Mouse (Mus musculus): ENCODE measurements at regions not wholly inside any gene's neighbourhood (a gene's known extent, or its start where the extent isn't known, plus 50 kb on each side); places are given as distances from the start of the nearest gene placed in this dataset.

DNA sequence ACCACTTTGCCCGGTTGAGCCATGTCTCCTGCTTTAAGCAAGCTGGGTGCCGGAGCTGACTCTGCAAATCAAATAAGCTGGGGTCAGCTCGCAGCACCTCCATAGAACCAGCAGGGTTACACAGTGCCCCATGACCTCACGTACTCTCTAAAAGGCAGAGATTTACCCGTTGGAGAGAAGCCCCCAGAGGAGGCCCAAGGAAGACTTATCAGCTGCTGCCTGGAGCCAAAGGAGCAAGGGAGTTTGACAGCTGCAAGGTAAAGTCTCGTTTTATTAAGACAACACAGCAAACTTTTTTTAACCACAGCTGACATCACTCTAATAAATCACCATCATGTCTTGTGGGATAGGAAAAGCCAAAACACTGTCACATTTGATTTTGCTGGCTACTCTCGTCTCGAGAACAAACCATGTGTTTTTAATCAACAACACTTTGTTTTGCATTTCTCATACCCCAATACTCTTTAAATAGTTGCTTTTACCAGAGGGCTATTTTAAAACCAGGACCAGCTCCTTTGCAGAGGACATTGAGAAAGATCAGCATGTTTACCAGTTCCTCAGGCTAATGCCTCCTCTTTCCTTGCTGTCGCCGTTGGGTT is 148.7 kb upstream of the Zfp703 start:
- DNase-seq = no peak

DNA sequence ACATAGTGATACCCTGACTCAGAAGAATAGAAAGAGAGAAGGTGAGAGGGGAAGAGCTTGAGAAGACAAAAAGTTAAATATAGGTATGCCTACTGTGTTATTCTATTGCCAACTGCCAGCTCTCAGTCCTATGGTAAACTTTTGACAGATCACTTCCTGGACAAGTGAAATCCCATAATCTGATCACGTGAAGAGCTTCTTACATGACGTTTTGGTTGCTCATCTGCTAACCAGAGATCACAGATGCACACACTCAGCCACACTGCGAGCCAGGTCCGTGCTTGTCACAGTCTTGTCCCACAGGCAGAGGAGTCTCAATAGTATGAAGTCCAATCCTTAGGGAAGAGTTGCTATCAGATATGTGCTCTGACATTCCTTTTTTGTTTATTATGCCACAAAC is 147.8 kb upstream of the Zfp703 start:
- no peak for DNase-seq

DNA sequence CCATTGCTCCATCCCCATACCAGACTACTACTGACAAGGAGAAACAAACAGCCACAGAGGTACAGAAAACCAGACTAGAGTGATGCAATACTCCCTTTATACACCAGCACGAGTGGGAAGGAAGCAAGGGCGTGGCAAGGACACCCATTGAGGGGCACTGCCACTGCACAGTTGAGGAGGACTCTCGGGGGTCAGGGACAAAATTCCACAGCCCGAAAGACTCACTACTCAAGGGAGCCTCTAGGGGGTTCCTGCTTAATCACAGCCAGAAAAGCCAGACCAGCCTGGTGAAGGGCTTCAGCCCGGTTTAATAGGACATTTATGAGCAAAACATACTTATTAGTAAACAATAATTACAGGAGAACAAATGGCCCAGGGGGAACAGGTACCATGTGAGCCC is 146.0 kb upstream of the Zfp703 start:
- no peak for DNase-seq

DNA sequence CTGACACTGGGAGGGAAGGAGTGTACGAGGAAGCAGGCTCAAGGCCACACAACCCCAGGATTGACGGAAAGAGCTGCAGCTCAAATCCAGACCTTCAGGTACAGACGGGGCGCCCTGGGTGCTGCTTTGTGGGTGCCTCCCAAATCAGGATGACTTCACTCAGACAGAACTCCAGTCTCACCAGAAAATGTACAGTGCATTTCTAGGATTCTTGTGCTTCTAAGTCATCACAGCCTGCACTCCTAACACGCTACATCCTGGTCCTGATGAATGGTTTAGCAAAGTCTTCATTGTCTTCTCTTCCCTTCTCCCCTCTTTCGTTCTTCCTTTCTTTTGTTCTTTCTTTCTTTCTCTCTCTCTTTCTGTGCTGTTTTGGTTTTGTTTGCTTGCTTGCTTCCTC is 145.3 kb upstream of the Zfp703 start:
- DNase-seq = no peak

DNA sequence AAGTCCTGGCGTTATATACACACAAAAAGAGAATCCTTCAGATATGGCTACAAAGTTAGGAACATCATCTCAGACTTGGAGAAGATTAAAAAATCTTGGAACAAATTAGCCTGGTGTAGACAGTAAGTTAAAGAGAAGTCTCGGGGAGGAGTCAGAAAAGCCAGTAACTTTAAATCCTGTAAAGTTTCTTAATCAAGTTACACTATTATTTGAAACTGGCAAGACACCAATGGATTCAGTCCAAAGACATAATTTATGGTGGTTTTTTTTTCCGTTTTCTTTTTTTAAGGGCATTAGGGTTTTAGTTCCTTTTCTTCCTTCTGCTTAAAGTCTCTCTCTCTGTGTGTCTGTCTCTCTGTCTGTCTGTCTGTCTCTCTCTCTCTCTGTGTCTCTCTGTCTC is 144.6 kb upstream of the Zfp703 start:
- no peak for DNase-seq

DNA sequence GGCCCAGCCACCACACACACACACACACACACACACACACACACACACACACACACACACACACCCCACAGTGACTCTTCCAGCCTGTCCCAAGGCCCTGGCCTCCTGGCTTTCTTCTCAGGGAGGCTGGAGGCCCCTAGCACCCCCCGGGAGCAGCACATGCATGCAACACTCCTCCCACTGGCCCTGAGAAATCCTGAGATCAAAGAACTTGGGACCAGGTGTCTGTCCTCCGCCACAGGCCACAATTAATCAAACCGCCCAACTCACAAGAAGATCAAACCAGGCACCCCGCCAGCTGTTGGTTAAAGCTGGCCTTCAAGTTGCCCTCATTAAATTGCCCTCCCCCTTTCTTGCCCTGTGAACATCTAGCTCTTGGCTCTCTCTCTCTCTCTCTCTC is 143.8 kb upstream of the Zfp703 start:
- no peak for DNase-seq

DNA sequence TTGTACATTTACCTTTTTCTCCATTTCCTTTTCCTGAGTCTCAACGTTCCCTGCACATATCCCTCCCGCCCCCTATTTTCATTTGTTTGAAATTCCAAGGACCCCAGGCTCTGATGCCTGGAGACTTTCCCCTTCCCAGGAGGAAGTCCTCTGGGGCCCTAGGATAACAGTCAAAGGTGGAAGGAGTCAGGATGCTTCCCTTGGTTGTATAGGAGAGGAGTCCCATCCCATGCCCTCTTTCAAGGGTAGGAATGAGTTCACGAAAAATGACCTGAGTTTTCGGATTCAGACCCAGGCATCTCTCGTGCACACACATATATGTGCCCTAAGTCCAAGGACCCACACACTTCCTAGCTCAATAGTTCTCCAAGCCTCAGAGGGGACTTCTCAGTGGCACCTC is 143.3 kb upstream of the Zfp703 start:
- DNase-seq = no peak

DNA sequence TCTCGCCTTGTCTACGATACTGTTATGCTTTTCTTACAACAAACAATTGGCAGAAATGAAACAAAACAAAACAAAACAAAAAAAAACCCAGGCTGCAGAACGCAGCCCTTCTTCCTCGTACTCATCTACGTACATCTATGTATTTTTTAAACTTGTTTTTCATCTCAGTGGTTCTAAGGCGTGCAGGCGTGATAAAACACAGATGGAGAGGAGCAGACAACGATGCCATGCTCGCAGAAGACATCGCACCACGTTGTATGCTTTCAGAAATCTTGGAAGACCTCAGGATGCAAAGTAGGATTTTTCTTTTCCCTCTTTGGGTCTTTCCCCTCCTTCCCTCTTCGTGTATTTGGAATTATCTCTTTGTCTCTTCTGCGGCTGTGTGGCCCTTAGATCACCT is 142.5 kb upstream of the Zfp703 start:
- DNase-seq = no peak

DNA sequence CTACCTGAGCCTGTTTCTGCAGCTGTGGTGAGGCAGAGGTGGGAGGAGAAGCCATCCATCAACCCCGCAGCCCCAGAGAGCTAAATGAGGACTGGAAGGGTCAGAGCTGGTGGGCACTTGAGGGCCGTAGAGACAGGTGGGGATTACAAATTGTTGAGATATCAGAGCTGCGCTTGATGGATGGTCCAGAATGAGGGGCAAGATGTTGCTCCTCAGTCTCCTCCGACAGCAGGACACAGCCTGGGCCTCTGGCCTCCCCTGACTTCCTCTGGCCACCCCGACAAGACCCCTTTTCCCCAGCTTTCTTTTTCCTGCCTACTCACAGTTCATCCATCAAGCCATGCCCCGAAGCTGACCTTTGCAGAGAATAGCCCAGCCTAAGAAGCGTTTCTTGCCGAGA is 142.0 kb upstream of the Zfp703 start:
- DNase-seq = no peak

DNA sequence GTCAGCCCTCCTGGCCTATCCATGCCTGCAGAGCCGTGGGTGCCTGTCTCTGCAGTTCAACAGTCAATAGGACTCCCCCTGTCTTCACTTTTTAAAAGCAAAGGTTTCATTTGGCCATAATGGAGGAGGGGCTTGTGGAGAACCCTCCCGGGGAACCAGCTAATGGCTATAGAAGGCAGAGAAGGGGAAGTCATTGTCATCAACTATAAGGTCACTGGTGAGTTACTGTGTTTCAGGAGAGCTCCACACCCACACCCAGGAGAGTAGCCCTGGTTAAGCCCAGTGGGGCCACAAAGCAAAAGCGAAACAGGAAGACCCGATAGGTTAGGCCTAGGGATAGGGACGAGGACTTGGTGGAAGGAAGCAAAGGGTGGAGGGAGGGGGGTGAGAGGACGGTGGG is 141.5 kb upstream of the Zfp703 start:
- DNase-seq = no peak

DNA sequence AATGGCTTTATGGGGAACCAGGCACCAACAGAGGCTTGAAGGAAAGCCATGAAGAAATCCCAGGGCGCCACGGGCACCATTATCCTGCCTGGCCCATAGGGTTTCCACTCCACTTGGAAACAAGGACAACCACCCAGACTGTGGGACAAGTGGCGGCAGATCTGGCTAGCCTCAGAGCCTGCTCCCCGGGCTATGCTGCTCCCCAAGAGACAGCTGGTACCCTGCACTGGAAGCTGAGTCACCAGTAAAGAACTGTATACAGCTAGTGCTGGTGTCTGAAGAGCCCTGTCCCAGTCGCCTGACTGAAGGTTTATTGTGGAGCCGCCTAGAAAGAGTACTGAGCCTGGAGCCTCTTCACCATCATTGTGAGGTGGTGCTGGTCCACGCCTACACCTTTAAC is 140.6 kb upstream of the Zfp703 start:
- DNase-seq = no peak

DNA sequence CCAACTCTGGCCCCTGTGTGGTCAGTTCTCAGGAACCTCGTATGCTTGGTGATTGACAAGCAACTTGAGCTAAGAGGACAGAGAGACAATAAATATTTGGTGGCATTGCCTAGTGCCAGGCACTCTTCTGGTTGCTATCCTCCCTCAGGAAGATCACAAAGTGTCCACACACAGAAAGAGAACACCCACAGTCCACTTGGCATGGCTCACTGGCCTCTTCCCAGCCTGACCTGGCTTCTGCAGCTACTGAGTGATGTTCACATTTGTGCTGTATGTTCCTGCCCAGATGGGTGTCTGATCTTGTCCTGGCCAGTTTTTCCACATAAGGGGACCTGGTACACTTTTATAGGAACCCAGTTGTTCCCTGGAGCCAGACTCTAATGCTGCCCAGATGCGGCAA is 136.8 kb upstream of the Zfp703 start:
- DNase-seq = no peak

DNA sequence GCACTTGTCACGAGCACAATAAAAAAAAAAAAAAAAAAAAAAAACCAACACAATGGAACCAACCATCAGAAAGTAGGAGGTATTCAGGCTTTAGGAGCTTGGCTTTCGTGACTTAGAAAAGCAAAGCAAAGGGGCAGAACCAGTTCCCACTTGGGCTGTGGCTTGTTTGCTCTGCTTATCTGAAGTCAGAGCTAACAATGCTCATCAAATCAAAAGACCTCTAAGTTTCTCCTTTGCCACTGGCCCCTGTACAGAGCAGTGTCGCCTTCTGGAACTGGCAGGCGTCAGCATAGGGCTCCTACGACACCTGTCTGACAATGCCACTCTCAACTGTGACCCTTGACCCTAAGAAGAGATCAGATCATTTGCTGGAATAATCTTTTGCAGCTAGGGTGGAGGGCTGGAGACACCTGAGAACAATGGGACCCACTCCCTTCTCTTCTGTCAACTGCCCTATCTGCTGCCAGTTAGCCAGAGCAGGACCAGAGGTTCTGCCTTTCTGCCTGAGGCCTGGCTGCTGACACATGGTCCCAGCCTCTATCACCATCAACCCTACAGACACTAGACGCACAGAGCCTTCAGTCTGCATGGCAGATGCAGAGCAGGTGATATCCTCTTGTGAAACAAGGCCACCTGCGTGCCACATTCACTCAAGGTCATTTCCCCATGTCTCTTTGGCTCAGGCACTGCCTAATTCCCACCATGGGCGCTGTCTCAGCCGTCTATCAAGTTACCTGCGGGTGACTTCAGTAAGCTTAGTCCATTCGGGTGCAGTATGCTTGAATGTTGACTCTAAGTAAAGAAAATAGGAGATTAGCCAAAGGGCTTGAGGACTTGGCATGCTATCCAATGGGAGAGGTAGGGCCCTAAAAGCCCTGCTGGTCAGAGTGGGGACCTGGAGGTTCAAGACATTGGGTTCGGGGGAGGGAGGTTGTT is 136.1 kb upstream of the Zfp703 start:
- DNase-seq = no peak

DNA sequence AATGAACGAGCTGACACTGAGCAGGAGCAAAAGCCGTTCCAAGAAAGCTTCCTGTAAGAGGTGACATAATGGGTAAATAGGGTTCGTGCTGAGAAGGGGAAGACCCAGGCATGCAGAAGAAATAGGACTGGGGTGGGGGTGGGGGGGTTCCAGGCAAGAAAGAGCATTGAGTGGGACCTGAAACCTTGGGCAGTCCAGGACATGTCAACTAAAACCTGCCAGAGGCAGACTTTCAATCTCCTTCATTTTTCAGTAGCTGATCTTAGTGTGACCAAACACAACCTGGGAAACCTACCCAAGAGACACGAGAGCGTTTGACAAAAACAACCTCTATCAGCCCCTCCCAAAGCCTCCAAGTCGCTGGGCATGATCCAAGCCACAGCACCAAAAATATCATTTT is 133.4 kb upstream of the Zfp703 start:
- DNase-seq = no peak

DNA sequence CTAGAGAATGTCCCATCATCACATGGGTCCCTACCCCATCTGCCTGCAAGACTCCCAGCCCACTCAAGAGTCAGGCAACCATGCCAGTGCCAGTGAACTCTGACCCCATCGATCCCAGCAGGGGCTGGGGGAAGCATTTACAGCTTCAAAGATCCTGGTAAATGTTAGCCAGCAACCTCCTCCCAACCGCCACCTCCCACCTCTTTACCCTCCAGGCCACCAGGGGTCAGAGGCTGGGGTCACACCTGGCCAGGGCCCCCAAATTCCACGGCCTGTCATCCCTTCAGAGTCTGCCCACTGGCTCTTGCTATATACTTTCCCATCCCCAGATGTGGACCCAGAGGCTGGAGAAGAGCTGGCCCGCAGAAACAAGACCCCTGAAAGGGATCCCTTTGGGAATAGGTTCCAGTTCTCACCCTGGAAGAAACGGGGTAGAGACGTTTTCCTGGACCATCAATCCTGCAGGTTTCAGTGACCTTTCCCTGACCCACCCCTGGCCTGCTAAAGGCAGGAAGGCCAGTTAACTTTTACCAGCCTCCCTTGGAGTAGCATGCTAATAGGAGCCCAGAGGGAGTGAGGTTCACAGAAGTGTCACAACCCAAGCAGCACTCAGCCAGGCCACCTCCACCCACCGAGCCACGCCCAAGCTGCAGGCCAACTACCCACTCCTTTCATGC is 132.9 kb upstream of the Zfp703 start:
- no peak for DNase-seq

DNA sequence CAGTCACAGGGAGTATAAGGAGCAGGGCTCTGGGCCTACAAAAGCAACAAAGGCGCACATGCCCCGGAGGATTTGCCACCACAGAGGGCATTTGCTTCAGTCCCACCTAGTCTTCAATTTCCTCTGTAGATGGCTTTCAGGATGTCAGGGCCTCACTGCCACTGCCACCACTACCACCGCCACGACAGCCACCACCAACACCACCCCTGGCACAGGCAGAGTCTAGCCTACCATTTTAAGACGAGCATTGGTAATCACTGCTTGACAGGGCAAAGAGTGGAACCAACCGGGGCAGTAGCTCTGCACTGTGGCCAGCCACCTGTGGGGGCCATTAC is 132.3 kb upstream of the Zfp703 start:
- no peak for DNase-seq

DNA sequence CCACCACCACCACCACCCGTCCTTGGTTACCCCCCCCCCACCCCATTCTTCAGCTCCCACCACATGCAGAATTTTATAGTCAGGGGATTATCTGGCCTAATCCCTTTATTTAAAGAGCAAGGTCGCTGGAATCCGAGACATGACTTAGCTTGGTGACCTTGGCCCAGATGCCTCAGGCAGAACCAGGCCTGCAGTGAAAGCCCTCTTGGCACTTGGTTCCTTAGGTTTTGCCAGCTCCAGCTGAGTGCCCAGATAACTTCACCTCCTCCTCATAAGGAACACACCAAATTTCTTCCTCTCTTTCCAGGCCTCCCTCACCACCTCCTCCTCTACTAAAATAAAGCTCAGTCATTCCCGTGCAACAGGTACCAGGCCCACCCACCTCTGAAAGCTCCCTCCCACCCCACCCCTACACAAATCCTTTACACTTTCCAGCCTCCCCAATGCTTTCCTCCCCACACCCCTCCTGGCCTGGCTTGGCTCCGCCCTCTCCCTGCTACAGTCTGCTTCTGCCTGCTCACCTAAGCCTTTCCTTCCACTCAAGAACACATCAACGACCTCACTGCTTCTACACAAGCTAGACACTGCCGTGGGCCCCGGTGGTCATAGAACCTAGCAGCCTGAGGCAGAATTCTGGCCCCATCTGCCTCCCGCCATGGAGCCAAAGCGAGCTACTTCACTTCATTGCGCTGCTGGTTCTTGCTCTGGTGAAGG is 131.5 kb upstream of the Zfp703 start:
- DNase-seq = no peak

DNA sequence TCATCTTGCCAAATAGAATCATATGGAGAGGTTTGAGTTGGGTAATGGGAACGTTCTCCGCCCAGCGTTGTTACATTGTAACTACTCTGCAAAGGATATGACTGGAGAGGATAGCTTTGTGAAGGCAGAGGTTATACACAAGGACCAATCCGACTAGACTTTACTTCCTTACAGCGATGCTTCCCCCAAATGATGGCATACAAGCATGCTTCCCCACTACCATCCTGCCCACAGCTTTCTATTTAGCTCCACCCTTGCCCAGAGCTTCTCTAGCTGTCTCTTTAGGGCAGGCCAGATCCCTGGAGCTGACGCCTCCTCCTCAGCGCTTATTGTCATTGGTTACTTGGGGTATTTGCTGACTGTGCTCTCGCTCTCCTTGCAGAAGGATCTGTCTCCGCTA is 130.1 kb upstream of the Zfp703 start:
- DNase-seq = no peak

DNA sequence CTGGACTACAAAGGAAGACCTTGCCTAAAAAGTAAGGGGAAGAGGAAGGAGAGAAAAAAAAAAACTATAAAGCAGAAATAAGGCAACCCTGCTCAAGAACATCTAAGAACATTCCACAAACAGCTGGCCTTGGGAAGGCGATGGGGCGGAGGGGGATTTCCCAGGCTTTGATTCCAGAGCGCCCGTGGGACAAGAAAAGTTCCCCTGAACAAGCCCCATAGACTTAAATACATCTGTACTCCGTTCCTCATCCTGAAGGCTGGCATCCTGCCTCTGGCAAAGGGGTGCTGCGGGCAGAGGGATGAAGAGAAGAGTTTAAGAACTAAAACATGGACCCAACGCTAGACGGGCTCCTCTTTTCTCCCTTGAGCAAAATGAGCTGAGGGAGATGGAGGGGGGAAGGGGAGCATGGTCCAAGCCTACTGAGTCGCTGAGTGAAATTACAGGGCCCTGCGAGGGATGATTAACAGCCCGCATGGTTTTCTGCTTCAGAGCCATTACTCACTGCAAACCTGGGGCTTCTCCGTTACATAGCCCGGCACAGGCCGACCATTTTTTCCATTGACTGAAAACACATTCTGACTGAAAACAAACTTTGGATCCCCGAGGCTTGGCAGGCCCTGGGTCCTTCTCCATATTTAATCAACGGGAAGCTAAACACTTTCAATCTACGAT is 128.9 kb upstream of the Zfp703 start:
- no peak for DNase-seq

DNA sequence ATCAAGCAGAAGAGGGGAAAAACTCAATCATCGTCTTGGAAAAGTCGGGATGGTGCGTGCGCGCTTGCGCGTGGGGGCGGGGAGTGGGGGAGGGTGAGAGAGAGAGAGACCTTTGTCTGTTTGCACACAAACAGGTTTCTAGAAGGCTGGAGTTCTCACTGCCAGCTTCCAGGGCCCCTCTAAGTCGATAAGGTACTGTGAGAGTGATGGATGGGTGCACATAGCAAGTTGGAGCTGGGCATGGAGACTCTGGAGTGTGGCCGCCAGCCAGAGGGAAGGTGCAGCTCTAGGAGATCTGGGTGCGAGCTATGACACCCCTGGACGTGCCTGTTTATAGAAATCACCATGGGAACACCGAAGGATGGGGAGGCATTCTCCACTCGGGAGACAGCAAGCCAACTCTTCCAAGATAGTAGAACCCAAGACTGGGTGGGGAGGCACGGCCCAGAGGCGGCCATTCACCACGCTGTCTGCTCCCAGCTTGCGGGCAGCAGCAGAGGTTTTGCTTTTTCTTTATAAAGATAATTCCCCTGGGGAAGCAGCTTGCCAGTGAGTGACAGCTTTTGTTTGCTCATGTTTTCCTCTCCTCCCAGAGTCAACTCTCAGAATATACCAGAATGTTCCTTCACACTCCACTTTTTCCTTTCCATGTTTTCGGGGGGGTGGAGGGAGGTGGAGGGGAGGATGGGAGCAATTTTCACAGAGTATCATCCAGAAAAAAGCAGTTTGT is 128.0 kb upstream of the Zfp703 start:
- DNase-seq = no peak

DNA sequence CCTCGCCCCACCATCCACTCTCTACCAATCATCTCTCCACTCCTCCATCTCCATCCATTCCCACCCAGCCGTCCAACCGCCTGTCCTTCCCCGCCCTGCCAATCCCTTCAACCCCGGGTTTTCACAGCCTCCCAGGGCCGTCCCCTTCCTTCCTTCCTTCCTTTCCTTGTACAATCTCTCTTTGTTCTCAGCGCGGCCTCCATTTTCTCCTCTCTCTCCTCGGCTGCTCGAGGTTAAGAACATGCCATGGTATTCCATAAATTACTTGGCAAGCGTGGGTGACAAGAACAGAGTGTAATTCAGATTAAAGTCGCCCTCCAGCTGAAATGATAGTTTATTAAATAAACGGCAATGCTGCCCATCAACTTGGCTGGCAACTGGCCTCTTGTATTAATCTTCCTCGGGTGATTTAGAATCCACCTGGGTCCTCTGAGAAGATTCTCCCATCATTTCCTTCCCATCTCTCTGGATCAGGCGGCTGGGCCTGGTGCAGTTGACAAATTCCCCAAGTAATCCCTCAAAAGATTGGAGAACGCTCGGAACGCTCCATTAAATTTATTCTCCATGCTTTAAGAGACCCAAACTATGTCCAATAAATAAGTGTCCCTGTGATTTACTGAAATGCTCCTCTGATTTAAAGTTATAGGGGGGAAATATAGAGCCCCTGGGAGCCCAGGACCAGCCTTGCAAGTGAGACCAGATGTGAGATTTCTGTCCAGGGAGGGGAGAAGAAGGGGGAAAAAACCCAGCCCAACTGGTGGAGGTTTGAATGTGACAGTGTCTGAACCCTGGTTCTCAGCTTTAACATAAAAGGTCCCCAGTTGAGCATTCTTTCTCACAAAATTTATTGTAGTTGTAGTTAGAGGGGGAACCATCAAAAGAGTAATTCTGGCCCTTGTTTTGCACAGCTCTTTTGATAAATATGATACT is 125.0 kb upstream of the Zfp703 start:
- no peak for DNase-seq
